Mouse (Mus musculus): ENCODE data around the gene Rasgef1a. TPM values are rescaled to one million over a fixed set of nuclear protein-coding genes. Genes with fewer than 3 reads are reported as not detected.

Rasgef1a gene
- polyA plus RNA-seq, 1 experiment, result 1.1 TPM

- H3K36me3 ChIP-seq (ENCODE audit: control insufficient read depth, insufficient read depth, low read length), result no peaks in the 10 kb centered on the region
- H3K27me3 ChIP-seq (ENCODE audit: control insufficient read depth, insufficient read depth, low read length), result no peaks in the 10 kb centered on the region
- H3K4me3 ChIP-seq (ENCODE audit: control insufficient read depth, insufficient read depth, low read length), result no peak overlapping the region
- no peaks in the 10 kb centered on the region for H3K4me1 ChIP-seq (replicated peaks; ENCODE audit: control insufficient read depth, insufficient read depth, low read length)
- DNase-seq, result no peak
- H3K27ac ChIP-seq (ENCODE audit: control insufficient read depth, insufficient read depth, low read length), result no peak overlapping the region
- whole genome bisulfite sequencing, result 82% methylated on average over 7 of the region's 7 CpGs
- TF ChIP-seq CTCF (IDR thresholded peaks at IDR 0.05; ENCODE audit: borderline replicate concordance, control insufficient read depth, extremely low read depth, insufficient read depth, low read length, poor library complexity) (no peak), POLR2A (IDR thresholded peaks at IDR 0.05; ENCODE audit: control insufficient read depth, extremely low read depth, insufficient read depth, low read length, poor library complexity) (no peak)
Observed at GRCm38 (mm10) chr6:117991297-117991696, 19.9 kb upstream of the Rasgef1a start.

GRCm38 (mm10) chr6:117991928-117992327 lies 19.3 kb upstream of the Rasgef1a start:
- H3K27ac ChIP-seq (ENCODE audit: control insufficient read depth, insufficient read depth, low read length), result no peak overlapping the region
- 79% methylated on average over 8 of the region's 8 CpGs for WGBS

GRCm38 (mm10) chr6:117995168-117995567 lies 16.1 kb upstream of the Rasgef1a start:
- WGBS, result 61% methylated on average over 9 of the region's 9 CpGs
- Histone ChIP-seq H3K27ac (ENCODE audit: control insufficient read depth, insufficient read depth, low read length) (no peak overlapping the region), H3K27me3 (ENCODE audit: control insufficient read depth, insufficient read depth, low read length) (no peaks in the 10 kb centered on the region), H3K4me1 (replicated peaks; ENCODE audit: control insufficient read depth, insufficient read depth, low read length) (no peaks in the 10 kb centered on the region), H3K4me3 (ENCODE audit: control insufficient read depth, insufficient read depth, low read length) (no peak overlapping the region), H3K36me3 (ENCODE audit: control insufficient read depth, insufficient read depth, low read length) (no peaks in the 10 kb centered on the region)
- no peak for DNase-seq
- TF ChIP-seq CTCF (IDR thresholded peaks at IDR 0.05; ENCODE audit: borderline replicate concordance, control insufficient read depth, extremely low read depth, insufficient read depth, low read length, poor library complexity) (no peak), POLR2A (IDR thresholded peaks at IDR 0.05; ENCODE audit: control insufficient read depth, extremely low read depth, insufficient read depth, low read length, poor library complexity) (no peak)

More at GRCm38 (mm10) chr6:117991928-117992327, 19.3 kb upstream of the Rasgef1a start:
- no peak for TF ChIP-seq CTCF (IDR thresholded peaks at IDR 0.05; ENCODE audit: borderline replicate concordance, control insufficient read depth, extremely low read depth, insufficient read depth, low read length, poor library complexity)
- TF ChIP-seq POLR2A (IDR thresholded peaks at IDR 0.05; ENCODE audit: control insufficient read depth, extremely low read depth, insufficient read depth, low read length, poor library complexity), result no peak
- Histone ChIP-seq H3K27me3 (ENCODE audit: control insufficient read depth, insufficient read depth, low read length) (no peaks in the 10 kb centered on the region), H3K4me3 (ENCODE audit: control insufficient read depth, insufficient read depth, low read length) (no peak overlapping the region), H3K4me1 (replicated peaks; ENCODE audit: control insufficient read depth, insufficient read depth, low read length) (no peaks in the 10 kb centered on the region), H3K36me3 (ENCODE audit: control insufficient read depth, insufficient read depth, low read length) (no peaks in the 10 kb centered on the region)
- no peak for DNase-seq

- no peak overlapping the region for H3K27ac ChIP-seq (ENCODE audit: control insufficient read depth, insufficient read depth, low read length)
- WGBS, result 31% methylated on average over 3 of the region's 3 CpGs
- H3K4me3 ChIP-seq (ENCODE audit: control insufficient read depth, insufficient read depth, low read length), result no peak overlapping the region
- TF ChIP-seq POLR2A (IDR thresholded peaks at IDR 0.05; ENCODE audit: control insufficient read depth, extremely low read depth, insufficient read depth, low read length, poor library complexity) (no peak), CTCF (IDR thresholded peaks at IDR 0.05; ENCODE audit: borderline replicate concordance, control insufficient read depth, extremely low read depth, insufficient read depth, low read length, poor library complexity) (no peak)
- DNase-seq, result peak; percentile 4
- H3K4me1 ChIP-seq (replicated peaks; ENCODE audit: control insufficient read depth, insufficient read depth, low read length), result no peaks in the 10 kb centered on the region
- H3K27me3 ChIP-seq (ENCODE audit: control insufficient read depth, insufficient read depth, low read length), result no peaks in the 10 kb centered on the region
- H3K36me3 ChIP-seq (ENCODE audit: control insufficient read depth, insufficient read depth, low read length), result no peaks in the 10 kb centered on the region
Observed at GRCm38 (mm10) chr6:118001272-118001671, 10.0 kb upstream of the Rasgef1a start.

GRCm38 (mm10) chr6:118007302-118007701 lies 3.9 kb upstream of the Rasgef1a start:
- TF ChIP-seq POLR2A (IDR thresholded peaks at IDR 0.05; ENCODE audit: control insufficient read depth, extremely low read depth, insufficient read depth, low read length, poor library complexity), result no peak
- no peak for TF ChIP-seq CTCF (IDR thresholded peaks at IDR 0.05; ENCODE audit: borderline replicate concordance, control insufficient read depth, extremely low read depth, insufficient read depth, low read length, poor library complexity)

GRCm38 (mm10) chr6:118007843-118008539 lies 3.2 kb upstream of the Rasgef1a start:
- 78% methylated on average over 4 of the region's 4 CpGs for WGBS

More at GRCm38 (mm10) chr6:118007302-118007701, 3.9 kb upstream of the Rasgef1a start:
- DNase-seq, result peak; percentile 30
- H3K27ac ChIP-seq (ENCODE audit: control insufficient read depth, insufficient read depth, low read length), result no peak overlapping the region
- H3K4me1 ChIP-seq (replicated peaks; ENCODE audit: control insufficient read depth, insufficient read depth, low read length), result no peaks in the 10 kb centered on the region; the same call in 1 of the 2 replicates
- WGBS, result 55% methylated on average over 5 of the region's 5 CpGs
- no peaks in the 10 kb centered on the region; the same call in 1 of the 2 replicates for H3K27me3 ChIP-seq (ENCODE audit: control insufficient read depth, insufficient read depth, low read length)
- H3K36me3 ChIP-seq (ENCODE audit: control insufficient read depth, insufficient read depth, low read length), result no peaks in the 10 kb centered on the region
- no peak overlapping the region for H3K4me3 ChIP-seq (ENCODE audit: control insufficient read depth, insufficient read depth, low read length)

More at GRCm38 (mm10) chr6:118007843-118008539, 3.2 kb upstream of the Rasgef1a start:
- no peaks in the 10 kb centered on the region; the same call in 1 of the 2 replicates for H3K27me3 ChIP-seq (ENCODE audit: control insufficient read depth, insufficient read depth, low read length)
- H3K36me3 ChIP-seq (ENCODE audit: control insufficient read depth, insufficient read depth, low read length), result no peaks in the 10 kb centered on the region
- H3K4me1 ChIP-seq (replicated peaks; ENCODE audit: control insufficient read depth, insufficient read depth, low read length), result no peaks in the 10 kb centered on the region; the same call in 1 of the 2 replicates
- DNase-seq, result no peak
- H3K4me3 ChIP-seq (ENCODE audit: control insufficient read depth, insufficient read depth, low read length), result no peak overlapping the region
- TF ChIP-seq CTCF (IDR thresholded peaks at IDR 0.05; ENCODE audit: borderline replicate concordance, control insufficient read depth, extremely low read depth, insufficient read depth, low read length, poor library complexity), result no peak
- TF ChIP-seq POLR2A (IDR thresholded peaks at IDR 0.05; ENCODE audit: control insufficient read depth, extremely low read depth, insufficient read depth, low read length, poor library complexity), result no peak
- no peak overlapping the region for H3K27ac ChIP-seq (ENCODE audit: control insufficient read depth, insufficient read depth, low read length)
